Comparison of ENCODE assay signal across 10 mouse cellular contexts in genomic region chr1:91056416-91056815, GRCm38 (mm10). TPM values are rescaled to one million over a fixed set of nuclear protein-coding genes. Genes with fewer than 3 reads are reported as not detected.
A peak's percentile ranks its signal among the peaks of the same experiment; 100 is the strongest.
DNase-seq lines count a peak whose midpoint lies in the region; ATAC-seq and TF ChIP-seq lines count a peak whose summit lies in the region.
"Had no signal": no experiment of that assay in that cellular context is flagged by ENCODE, and none has a peak within 500 bp of the region (broad histone marks: within the 10 kb centered on the region; RNA-seq: fewer than 3 reads in every experiment).

No protein-coding gene starts in this region.

- H3K4me3 ChIP-seq in lung, embryonic 15.5 days: no peak overlapping the region
- H3K4me3 ChIP-seq in brown adipose tissue, adult 24 weeks (ENCODE audit: insufficient read depth, low read depth, low read length): no peak overlapping the region
- peak overlapping the region; percentile 36 for H3K4me3 ChIP-seq in liver, postnatal 0 days (ENCODE audit: low read depth, low read length)
- H3K4me3 ChIP-seq: embryonic facial prominence, embryonic 15.5 days; limb, embryonic 12.5 days had no signal

- H3K36me3 ChIP-seq in lung, embryonic 15.5 days: no peaks in the 10 kb centered on the region
- no peaks in the 10 kb centered on the region; the same call in 1 of the 2 replicates for H3K36me3 ChIP-seq in liver, postnatal 0 days (replicated peaks; ENCODE audit: insufficient read depth, low read length)
- H3K36me3 ChIP-seq: embryonic facial prominence, embryonic 15.5 days; limb, embryonic 12.5 days had no signal

- WGBS in lung, embryonic 15.5 days: 70% methylated on average over 8 of the region's 8 CpGs
- WGBS in liver, postnatal 0 days (ENCODE audit: insufficient replicate concordance): 46% methylated on average over 8 of the region's 8 CpGs

- TF ChIP-seq CTCF in liver, postnatal 0 days (IDR thresholded peaks at IDR 0.05; ENCODE audit: low read depth): no peak

- no peaks in the 10 kb centered on the region for H3K27me3 ChIP-seq in lung, embryonic 15.5 days
- no peaks in the 10 kb centered on the region for H3K27me3 ChIP-seq in liver, postnatal 0 days (ENCODE audit: insufficient read depth, low read length)
- H3K27me3 ChIP-seq: embryonic facial prominence, embryonic 15.5 days had no signal

- TF ChIP-seq EP300 in liver, postnatal 0 days (IDR thresholded peaks at IDR 0.05; ENCODE audit: low read depth): no peak

- peak overlapping the region; percentile 95 for H3K4me2 ChIP-seq in lung, embryonic 15.5 days
- H3K4me2 ChIP-seq in liver, postnatal 0 days (ENCODE audit: low read depth, low read length): peak overlapping the region; percentile 85
- H3K4me2 ChIP-seq: embryonic facial prominence, embryonic 15.5 days; hindbrain, embryonic 14.5 days; limb, embryonic 12.5 days had no signal

- H3K9ac ChIP-seq in lung, embryonic 15.5 days: no peak overlapping the region
- peak overlapping the region; percentile 61 for H3K9ac ChIP-seq in liver, postnatal 0 days (replicated peaks)
- H3K9ac ChIP-seq: embryonic facial prominence, embryonic 15.5 days; hindbrain, embryonic 14.5 days; limb, embryonic 12.5 days had no signal

- H3K4me1 ChIP-seq in lung, embryonic 15.5 days: peaks cover 64% of the 10 kb centered on the region
- peaks cover 43% of the 10 kb centered on the region for H3K4me1 ChIP-seq in brown adipose tissue, adult 24 weeks (ENCODE audit: control insufficient read depth, insufficient read depth, insufficient read length, low read length)
- peaks cover 62% of the 10 kb centered on the region for H3K4me1 ChIP-seq in liver, postnatal 0 days (ENCODE audit: insufficient read depth)

- H3K9me3 ChIP-seq in lung, embryonic 15.5 days: no peaks in the 10 kb centered on the region
- no peaks in the 10 kb centered on the region for H3K9me3 ChIP-seq in liver, postnatal 0 days (ENCODE audit: low read length)
- H3K9me3 ChIP-seq: embryonic facial prominence, embryonic 15.5 days; limb, embryonic 12.5 days had no signal

- peak overlapping the region; percentile 96; the same call in 1 of the 2 replicates for H3K27ac ChIP-seq in lung, embryonic 15.5 days
- H3K27ac ChIP-seq in brown adipose tissue, adult 24 weeks (replicated peaks; ENCODE audit: low read depth, low read length): peak overlapping the region; percentile 76
- H3K27ac ChIP-seq in liver, postnatal 0 days (ENCODE audit: low read depth): peak overlapping the region; percentile 98
- H3K27ac ChIP-seq: hindbrain, embryonic 14.5 days; limb, embryonic 12.5 days had no signal

- DNase-seq in lung, postnatal 10 days: no peak
- peak; percentile 63 for DNase-seq in liver, postnatal 0 days
- peak; percentile 39 for DNase-seq in thymus, postnatal 25 days
- no peak for DNase-seq in embryo, embryonic 10 days (ENCODE audit: low spot score)
- no peak for DNase-seq in frontal cortex, postnatal 25 days (ENCODE audit: low spot score in 2 of 2)

- ATAC-seq in lung, embryonic 15.5 days (ENCODE audit: borderline replicate concordance, extremely low read depth, low FRiP score, low TSS enrichment): no peak
- ATAC-seq in liver, postnatal 0 days: peak; percentile 13

RNA-seq across cellular contexts. Expression of gene Lrrfip1, which starts 57.9 kb away (rescaled TPM):
- 54.8 and 60.6 TPM in 2 replicates for polyA plus RNA-seq in lung, embryonic 15.5 days (2015; fragmentation: Nextera tagmentation; extraction: Ambion mirVana)
- 11.7 and 13.8 TPM in 2 replicates for polyA plus RNA-seq in brown adipose tissue, adult 24 weeks (2012; ENCODE audit: insufficient read depth, insufficient read length, missing spikeins)
- 21.9 and 22.7 TPM in 2 replicates for polyA plus RNA-seq in liver, postnatal 0 days (2015; fragmentation: Nextera tagmentation; extraction: Ambion mirVana)

Comparison
In these comparisons a context has a peak if more than half of its experiments do, and no peak if none do; other contexts are left out.
1. DNase-seq: peak in liver, postnatal 0 days (single experiment) and thymus, postnatal 25 days (single experiment); none in lung, postnatal 10 days (single experiment), embryo, embryonic 10 days (single experiment) and frontal cortex, postnatal 25 days (0 of 2).
2. Peak in every context shown above with its lines, with median percentiles within 50 percentile points of each other: H3K27ac ChIP-seq.